Mouse (Mus musculus) thymus, adult 2 months (tissue): Measurements from ENCODE around the gene Hhip.

Experiments
- CTCF ChIP-seq: fragments of 200-500 bp; IDR thresholded peaks from 2 replicates; pipeline ENCODE4 v1.5.1; 2012; ENCODE audit warnings: mild to moderate bottlenecking, control low read depth, low read length, moderate library complexity, borderline replicate concordance; ENCODE audit not compliant: control insufficient read depth, poor library complexity, insufficient read depth; ENCODE audit errors: extremely low read depth
- POLR2A ChIP-seq: fragments of 200-500 bp; IDR thresholded peaks from 2 replicates; pipeline ENCODE4 v1.6.1; 2012; ENCODE audit warnings: mild to moderate bottlenecking, low read length, control low read depth, moderate library complexity; ENCODE audit not compliant: control insufficient read depth, poor library complexity, insufficient read depth; ENCODE audit errors: extremely low read depth

DNA sequence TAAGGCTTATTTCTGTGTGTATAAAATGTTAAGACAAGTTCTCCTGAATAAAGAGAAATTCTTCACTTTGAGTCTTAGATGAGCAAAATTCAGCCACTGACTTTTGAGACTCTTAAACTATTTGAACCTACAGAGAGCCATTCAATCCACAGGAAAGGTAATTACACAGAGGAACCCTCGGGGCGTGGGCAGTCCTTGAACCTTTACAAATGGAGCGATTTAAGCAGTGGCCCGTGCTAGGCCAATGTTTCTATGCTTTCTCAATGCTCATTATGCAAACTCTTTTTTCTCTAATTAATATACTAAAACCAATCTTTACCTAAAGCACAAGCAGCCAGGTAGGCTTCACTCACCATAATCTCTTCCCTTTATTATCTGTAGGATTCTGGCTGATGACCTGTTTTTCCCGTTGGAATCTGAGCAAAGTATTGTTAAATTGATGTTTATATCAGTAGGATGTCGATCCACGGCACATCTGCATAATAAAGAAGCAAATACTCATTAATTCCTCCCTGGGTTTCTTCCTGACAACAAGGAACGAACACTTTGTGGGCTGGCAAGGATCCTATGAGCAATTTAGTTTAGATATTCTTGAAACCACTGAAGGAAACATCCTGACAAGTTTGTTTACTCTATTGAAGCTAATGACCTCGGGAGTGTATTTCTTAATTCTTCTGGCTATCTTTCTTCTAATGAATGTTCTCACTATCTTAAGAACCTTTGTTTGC, 65.5 kb downstream of the Hhip start:
- TF ChIP-seq CTCF, result no peak
- no peak for TF ChIP-seq POLR2A
